Mouse (Mus musculus) retina, postnatal 1 day (tissue): ENCODE measurements at regions not wholly inside any gene's neighbourhood (a gene's known extent, or its start where the extent isn't known, plus 50 kb on each side); places are given as distances from the start of the nearest gene placed in this dataset.

Source experiments
- DNase-seq: peaks from one replicate; pipeline ENCODE4 v3.0.0-alpha.2; 2012

DNA sequence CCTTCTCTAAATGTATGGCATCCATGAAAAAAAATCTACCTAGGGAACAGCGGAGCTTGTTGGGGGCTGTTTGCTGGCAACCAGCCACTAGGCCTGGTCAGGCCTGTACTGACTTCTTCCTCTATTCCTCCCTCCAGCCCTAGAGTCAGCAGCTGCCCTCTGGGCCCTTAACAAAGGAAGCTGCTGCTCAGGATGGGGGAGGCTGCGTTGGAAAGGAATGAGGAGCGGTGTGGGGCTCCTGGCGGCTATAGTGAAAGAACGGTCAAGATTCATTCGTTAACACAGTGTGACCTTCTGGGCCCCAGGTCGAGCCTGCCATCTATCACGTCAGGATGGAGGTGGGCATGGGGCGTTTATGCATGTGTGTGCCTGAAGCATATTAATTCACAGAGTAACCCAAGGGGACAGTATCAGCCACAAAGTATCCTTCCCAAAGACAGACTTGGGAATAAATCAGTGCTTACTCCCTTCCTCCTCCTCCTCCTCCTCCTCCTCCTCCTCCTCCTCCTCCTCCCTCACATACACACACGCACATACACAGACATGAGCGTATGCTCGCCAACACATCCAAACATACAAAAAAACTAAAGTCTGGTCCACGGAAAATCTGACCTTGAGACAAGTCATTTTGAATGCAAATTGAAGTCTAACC lies 202.6 kb downstream of the Sox11 start:
- DNase-seq = peak; percentile 65

DNA sequence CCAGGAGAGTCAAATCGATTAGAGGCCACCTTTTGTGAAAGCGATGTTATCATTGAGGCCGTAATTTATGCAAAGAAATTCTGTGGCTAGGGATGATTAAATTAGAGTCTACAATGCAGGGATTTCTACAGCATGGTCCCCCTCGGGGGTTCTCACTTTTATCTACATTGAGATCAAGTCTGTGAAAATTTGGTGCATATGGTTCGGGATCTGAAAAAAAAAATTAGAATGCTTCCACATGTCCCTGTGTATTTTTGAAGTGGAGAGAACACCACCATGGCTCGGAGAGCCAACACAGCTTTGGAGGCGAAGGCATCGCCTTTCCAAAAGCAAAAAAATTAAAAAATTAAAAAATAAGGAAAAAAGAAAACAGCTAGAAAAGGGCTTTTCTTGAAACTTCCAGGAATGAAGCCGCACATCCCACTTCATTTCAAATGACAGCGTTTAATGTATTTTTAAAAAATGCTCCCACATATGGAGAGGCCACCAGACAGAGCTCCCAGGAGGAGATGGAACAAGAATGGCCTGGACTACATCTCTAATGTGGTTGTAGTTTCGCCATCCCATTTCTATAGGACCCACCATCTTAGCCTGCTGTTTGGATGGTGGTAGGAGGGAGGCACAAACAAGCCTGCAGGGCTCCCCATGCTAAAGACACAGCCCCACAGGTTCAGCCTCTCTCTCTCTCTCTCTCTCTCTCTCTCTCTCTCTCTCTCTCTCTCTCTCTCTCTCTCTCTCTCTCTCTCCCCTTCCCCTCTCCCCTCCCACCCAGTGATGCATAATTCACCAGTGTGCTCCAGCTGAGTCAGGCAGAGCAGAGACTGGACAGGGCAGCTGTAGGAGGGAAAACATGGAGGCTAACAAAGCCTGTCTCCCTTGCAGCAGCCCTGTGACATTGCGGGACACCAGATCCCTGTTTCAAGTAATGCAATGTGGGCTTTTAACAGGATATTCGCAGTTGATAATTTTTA lies 203.4 kb downstream of the Sox11 start:
- DNase-seq = peak; percentile 69

DNA sequence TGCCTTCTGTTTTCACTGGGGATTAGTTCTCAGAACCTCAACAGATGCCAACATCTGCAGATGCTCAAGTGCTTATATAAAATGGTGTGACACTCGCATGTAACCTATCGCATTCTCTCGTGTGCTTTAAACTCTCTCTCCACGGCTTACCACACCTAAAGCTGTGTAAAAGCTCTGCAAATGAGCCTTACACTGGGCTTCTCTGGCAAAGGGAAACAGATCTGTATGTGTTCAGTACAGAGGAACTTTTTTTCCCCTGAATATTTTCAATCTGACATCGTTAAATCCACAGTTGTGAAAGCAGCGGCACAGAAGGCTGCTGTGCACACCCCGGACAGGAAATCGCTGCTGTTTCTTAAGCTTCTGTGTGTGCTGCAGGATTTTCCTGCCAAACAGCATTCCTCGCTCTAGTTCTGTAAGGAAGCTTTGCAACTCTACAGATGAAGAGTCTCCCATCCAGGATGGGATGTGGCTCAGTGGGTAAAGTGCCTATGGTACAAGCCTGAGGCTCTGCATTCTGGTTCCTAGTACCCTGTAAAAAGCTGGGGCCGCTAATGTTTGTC lies 206.3 kb downstream of the Sox11 start:
- DNase-seq = no peak

DNA sequence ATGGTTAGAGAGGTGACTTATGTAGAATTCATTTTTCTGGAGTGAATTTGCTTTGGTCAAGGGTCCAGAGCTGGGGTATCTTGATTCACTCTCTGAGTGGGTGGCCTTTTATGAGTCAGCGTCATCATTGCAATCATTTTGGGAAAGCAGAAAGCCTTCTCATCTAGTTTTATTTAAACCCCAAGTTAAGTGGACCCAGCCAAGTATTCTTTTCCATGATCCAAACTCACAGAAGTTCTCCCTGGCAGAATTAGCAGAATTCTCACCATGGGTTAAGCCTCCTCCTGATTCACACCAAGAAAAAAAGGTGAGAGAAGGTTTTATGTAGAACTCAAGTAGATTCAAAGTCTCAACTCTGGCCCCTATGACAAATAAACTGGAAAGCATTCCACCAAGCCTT lies 211.8 kb downstream of the Sox11 start:
- no peak for DNase-seq

DNA sequence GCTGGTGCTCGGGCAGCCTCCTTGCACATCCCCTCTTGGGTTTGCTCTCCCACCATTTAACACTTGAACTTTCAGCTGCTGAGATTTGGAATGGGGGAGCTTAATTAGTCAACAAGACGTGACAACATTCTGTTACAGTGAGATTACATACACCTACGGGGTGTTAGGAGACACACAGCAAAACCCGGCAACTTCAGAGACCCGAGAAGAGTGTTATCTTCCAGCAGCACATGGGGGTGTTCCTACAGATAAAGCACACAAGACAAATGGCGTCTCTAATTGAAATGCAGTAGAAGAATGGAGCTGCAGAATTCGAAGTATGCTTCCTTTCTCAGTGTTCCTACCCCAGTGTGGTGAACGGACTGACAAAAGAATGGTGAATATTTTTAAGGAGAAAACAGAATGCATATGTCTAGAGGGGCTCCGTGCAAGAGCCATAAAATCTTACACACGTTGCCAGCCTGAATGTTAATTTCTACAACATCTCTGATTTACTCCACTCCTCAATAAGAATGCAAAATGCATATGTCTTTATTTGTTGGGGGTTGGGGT lies 215.2 kb downstream of the Sox11 start:
- DNase-seq = no peak

DNA sequence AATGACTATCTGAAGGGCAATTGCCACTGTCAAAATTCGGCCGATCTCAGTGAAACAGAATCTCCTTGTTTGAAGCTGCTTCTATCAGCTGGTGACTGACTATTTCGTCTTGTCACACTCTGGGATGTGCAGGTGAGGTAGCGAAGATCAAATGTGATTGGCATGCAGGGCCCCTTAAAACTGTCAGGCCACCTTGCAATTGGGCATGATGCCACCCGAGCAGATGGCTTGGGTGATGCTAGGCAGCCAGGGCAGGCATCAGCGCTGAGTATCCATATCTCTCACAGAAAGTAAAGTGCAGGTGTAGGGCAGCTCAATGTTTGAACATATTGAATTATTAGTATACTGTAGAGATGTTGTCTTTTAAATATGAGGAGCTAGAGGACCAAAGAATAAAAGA lies 223.8 kb downstream of the Sox11 start:
- DNase-seq = no peak

DNA sequence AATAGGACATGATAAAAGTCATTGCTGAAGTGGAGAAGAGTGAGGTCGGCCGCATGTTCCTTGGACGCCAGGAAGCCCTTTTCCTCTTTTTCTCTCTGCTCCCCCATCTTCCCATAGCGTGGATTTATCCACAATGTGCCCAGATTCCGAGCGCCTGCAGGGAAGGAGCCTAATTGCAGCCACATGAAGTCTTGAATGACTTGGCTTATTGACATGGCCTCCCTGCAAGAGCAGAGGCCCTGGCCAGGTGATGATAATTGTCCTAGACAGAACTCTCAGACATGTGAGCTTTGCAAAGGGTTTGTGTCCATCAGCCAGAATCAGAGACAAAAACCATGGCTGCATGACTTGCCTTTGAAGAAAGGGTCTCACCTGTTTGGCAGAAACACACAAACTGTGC lies 227.0 kb downstream of the Sox11 start:
- peak; percentile 40 for DNase-seq

DNA sequence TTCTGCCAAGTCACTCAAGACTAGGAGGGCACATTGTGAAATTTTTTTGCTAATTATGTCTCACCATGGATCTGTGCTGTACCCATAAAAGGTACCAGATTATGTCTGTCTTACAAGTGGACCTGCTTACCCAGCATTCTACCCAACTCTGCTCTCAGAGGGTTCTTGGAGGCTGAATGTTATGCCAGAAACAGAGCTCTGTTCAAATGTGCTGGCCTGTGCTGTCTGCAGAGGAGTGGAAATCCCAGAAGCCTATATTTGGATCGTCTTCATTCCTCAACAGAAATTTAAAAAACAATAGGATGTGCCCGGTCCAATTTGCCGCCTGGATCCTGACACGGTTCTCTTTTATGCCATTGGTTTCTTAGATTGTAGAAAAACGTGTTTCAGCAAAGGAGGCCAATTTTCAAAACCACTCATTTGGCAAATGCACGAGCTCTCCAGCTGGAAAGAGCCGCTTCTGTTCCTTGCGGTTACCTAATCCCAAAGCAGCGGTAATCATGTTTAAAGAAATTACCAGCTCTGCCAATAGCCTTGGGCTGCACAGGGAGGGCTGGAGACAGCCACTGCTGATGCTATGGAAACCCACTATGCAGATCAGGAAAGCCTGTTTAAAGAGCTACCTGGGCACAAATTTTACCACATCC lies 237.3 kb downstream of the Sox11 start:
- DNase-seq = peak; percentile 27

DNA sequence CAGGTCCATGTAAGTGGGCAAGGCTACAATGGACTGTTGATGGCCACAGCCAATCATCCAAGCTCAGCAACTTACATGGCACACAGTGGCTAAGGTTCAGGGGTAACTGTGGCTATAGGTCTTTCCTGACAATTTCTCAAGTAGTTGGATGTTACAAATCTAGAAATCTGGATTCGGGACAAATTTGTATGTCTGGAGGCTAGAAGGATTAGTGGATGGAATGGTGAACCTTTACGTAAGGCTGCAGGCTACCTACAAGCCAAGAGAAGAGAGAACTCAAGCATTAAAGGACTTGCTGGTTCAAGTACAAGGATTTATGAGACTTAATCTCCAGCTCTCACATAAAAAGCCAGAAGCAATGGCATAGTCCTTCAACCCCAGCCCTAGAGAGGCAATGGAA lies 239.4 kb downstream of the Sox11 start:
- DNase-seq = no peak

DNA sequence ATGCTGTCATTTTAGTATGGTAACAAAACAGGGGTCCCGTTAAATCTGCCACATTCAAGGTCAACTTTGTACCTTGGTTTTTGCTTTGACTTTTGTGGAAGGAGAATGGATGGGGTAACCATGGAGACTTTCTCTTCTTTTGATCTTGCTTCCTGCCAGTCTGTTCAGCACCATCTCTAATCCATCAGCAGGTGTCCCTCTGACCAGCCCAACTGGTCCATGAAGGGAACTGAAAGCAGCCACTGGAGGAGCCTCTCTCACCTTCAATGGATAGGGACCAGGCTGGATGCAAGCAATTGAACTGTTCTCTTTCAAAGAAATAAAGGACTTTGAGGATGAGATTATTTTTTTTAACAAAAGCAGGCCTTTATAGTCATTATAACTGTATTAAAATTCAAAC lies 253.2 kb downstream of the Sox11 start:
- DNase-seq = no peak

DNA sequence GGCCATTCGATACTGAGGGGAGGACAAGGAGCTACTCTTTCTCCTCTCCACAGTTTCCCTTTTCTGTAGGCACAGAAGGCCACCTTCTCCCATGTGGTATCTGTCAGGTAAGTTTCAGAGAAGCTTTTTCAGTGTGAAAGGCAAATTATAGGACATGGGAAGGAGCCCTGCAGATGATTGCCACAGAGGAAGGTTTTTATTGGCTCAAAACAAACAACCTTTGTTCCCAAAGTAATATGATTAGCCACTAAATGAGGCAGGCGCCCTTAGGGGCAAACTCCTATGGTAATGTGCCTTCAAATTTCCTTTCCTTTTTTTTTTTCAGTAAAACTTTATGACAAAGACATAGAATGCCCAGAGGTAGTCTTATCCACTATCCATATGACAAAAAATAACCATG lies 256.5 kb downstream of the Sox11 start:
- DNase-seq = no peak

DNA sequence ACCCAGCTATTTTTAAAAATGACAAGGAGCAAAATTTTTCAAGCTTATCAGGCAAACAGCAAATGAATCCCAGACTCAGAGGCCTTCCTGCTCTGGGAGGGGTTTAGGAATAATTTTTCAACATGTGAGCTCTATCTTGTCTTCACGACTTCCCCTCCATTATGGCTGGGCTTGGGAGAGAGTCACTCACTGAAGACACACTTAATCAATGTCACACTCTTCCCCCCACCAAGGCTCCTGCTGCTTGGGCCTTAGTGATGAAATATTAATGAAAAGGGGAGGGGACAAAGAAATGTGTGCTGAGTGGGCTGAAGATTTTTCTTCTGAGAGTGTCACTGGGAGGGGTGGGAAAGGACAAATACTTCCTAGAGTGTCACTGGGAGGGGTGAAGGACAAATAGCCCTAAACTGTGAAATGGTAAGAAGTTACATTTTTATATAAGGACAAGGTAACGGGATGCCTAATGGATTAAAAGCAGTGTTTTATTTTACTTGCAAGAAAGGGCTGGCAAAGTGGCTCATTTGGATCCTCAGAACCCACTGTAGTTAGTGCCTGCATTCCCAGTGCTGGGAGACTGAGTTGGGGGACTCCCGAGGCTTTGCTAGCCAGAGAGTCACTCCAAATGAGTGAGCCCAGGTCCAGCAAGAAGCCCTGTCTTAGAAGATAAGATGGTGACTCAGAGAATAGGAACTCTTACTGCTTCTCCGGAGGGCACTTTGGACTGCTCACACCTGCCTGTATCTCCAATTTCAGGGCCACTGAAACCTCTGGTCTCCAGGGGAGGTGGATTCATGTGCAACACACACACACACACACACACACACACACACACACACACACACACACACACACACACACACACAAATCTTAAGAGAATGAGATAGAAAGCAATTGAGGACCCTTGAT lies 258.5 kb downstream of the Sox11 start:
- DNase-seq = peak; percentile 43

DNA sequence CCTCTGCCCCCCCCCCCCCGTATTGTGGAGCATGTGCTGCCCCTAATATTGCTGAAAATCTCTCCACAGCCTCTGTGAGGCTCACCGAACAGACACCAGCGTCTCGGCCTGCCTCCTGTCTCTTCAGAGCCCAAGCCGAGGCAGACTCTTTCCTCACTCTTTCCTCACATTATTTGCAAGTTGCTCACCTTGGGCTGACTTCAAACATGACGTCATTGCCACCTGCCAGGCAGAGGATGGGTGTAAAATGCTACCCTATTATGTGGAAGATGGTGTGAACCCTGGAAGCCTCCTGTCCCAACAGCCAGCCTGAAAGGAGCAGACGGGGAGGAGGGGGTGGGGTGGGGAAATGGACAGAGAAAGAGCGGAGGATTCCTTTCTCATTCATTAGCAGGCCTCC lies 259.3 kb downstream of the Sox11 start:
- peak; percentile 76 for DNase-seq

DNA sequence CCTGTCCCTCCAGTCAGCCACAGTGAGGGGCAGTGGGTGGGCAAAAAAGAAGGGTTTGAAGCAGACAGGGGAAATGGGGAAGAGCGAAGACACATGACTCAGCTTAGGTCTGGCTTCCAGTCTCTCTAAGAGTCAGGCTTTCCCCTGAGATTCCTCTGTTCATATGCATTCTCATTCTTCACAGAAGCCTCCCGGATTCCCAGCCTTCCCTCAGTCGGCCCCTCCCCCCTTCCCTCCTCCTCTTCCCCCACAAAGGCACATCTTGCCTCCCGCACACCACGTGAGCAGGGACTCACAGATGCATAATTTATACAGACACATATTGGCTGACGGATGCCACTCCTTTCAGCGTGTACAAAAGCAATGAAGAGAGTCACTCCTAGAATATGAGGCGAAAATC lies 259.8 kb downstream of the Sox11 start:
- peak; percentile 92 for DNase-seq

DNA sequence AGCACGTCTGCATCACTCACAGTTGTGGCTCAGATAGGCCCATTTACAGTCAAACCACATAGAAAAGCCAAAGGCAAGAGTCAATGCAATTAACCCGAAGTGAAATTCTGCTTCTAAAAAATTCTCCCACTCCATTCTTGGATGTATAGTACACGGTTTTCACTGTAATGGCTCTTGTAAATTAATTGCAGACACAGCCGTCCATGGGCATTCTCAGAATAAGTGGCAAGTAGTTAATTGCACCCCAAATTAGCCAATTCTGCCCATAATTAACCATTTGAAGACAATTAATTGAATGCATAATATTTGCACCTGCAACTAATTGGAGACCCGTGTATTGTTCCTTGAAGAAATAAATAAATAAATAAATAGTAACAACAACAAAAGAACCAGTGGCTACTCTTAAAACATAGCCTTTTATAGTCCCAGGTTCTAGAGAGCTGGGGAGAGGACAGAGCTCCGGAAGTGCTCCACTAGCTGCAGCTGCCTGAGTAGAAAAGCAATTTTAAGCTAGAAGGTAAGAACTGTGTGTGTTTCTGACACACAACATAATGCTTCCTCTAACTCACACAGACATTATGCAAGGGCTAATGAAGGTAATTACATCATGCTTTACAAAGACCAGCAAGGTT lies 266.2 kb downstream of the Sox11 start:
- DNase-seq = peak; percentile 72

DNA sequence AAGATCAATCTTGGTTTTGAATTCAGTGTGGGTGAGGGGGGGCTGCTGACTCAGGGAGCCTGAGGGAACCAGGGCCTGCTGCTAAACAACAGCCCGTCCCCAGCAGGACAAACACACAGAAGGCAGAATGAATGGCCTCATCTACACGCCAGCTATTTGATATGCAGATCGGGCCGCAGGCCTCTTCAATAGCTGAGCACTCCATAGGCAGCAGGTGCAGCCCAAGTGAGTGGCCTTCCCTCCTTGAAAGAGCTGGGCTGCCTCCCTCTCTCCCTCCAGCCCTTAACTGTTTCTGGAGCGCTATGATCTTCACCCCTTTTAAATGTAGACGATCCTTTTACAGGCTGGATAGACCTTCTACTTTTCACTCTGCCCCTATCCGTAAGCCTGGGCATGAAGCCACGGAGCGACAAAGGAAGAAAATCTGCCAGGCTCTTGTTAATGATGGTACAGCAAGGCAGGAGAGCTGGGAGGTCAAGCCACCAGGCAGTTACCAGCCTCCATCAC lies 277.3 kb downstream of the Sox11 start:
- DNase-seq = peak; percentile 57

DNA sequence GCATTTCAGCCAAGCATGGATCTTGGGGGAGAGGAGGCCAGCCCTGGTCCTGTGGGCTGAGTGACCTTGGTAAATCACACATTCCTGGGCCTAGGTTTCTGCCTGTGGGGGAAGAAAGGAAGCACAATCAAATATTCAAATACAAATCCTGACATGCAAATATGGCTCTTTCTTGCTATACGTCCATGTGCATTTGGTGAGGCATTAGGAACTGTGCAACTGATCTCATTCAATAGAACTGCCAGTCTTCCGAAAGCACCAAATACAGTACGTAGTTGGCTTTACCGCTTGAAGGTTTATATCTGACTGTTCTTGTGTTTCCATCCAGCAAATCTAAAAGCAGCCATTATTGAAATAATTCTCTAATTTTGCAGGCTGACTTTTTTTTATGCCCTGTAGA lies 278.9 kb downstream of the Sox11 start:
- no peak for DNase-seq

DNA sequence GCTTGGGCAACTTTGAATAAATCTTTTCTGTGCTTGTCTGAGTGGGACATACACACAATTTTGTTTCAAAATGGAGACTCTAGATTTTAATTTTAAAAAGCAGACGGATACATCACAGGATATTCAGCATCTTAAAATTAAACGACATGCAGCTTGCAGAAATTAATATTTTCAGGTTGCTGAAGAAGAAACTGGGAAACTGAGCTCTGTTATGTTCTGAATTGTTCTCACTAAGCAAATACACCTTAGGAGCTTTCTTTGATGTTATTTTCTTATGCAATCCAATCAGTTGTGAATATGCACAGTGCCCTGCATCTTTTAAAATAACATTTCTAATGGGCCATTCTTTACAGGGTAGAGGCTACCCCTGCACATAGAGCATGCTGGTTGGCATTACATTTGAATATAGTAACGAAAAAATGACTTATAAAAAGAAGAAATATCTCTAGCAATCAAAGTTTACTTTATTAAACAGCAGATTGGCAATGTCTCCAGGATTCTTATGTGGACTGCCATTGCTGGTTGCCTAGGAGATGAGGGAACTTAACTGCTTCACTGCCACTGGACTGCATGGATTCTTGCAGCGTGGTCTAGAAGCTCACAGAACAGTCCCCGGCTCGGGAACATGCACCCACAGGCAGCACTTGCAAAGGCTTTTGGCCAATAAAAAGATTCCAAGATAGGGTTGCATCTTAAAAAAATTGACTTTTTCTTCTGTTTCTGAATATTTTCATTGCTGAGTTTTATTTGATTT lies 279.7 kb downstream of the Sox11 start:
- peak; percentile 34 for DNase-seq

DNA sequence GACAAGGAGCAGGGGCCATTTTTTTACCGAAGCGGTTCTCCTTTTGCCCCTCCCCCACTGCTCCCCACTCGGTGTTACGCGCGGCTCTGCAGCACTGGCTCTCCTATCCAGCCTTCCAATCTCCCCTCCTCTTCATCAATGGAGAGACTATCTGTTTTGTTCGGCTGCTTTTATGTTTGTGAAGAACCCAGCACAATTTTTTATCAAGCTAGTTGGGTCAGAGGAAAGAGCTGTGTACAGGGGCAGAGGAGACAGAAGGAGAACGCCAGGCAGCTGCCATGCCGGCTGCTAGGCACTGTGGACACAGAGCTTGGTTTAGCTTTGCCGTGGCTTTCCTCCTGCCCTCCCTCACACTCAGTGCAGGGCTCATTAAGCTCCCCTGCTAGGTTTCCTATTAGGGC lies 280.3 kb downstream of the Sox11 start:
- DNase-seq = peak; percentile 73
